Mouse (Mus musculus): ENCODE measurements at regions not wholly inside any gene's neighbourhood (a gene's known extent, or its start where the extent isn't known, plus 50 kb on each side); places are given as distances from the start of the nearest gene placed in this dataset.

DNA sequence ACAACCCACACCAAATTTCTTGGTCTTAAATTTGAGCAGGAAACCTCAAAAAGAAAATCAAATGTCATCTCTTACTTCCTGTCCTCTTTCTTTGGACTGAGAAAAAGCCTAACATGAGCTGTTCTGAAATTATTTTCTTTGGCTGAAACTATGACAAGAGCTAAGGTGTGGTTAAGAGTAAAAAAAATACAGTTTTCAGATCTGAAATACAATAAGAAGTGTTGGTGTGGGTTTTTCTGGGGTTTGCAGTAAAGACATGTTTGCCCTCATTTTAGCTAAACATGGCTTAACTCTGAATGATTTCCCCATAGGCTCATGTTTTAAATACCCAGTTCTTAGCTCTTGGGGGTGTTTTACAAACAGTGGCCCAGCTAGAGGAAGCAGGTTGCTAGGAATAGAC is 451.8 kb upstream of the Klf4 start:
- no peak overlapping the region for H3K9ac ChIP-seq (replicated peaks)
- no peak for ATAC-seq (ENCODE audit: insufficient number of reproducible peaks, insufficient read depth, low FRiP score, low TSS enrichment, low read depth)
- no peak overlapping the region for H3K4me3 ChIP-seq (replicated peaks)
- H3K27ac ChIP-seq, result no peak overlapping the region
- H3K9me3 ChIP-seq, result no peaks in the 10 kb centered on the region
- no peak overlapping the region for H3K4me2 ChIP-seq
- H3K27me3 ChIP-seq, result no peaks in the 10 kb centered on the region
- no peaks in the 10 kb centered on the region for H3K36me3 ChIP-seq
- H3K4me1 ChIP-seq (replicated peaks), result no peaks in the 10 kb centered on the region

DNA sequence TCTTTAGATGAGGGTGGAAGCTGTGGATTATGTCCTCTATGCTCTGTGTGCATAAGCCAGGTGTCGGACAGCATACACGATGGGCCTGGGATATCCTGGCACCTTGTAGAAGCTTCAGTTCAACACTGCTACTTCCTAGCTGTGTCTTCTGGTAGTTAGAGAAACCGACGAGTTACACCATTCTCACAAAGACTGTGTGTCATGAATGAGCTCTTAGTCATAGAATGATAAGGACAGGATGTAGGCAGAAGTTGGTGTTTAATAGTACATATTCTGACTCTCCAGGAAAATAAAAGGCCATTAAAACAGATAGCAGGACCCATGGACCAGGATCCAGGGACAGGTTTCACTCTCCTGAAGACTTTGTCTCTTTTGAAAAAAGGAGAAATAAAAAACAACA is 446.3 kb upstream of the Klf4 start:
- no peak overlapping the region for H3K4me2 ChIP-seq
- H3K9ac ChIP-seq (replicated peaks), result no peak overlapping the region
- no peaks in the 10 kb centered on the region for H3K9me3 ChIP-seq
- H3K4me3 ChIP-seq (replicated peaks), result no peak overlapping the region
- H3K4me1 ChIP-seq (replicated peaks), result no peaks in the 10 kb centered on the region
- H3K36me3 ChIP-seq, result no peaks in the 10 kb centered on the region
- no peaks in the 10 kb centered on the region for H3K27me3 ChIP-seq
- H3K27ac ChIP-seq, result no peak overlapping the region
- ATAC-seq (ENCODE audit: insufficient number of reproducible peaks, insufficient read depth, low FRiP score, low TSS enrichment, low read depth), result no peak
- 93% methylated on average over 4 of the region's 4 CpGs for WGBS

DNA sequence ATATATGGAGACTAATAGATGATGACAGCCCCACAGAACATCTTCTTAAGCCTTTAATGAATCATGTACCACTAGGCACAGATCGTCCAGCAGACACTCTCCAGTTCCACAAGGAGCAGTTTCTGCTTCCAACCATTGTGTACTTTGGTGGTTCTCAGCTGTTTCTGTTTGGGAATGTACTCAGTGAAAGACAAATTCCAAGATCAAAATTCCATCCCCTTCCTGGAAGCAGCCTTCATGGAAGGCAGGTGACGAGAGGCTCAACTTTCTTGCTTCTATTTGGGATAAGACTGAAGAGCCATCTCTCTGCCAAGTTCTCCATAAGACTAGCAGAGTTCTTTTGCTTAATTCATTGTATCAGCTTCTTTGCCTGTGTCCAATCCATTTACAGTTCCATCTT is 444.0 kb upstream of the Klf4 start:
- no peak for ATAC-seq (ENCODE audit: insufficient number of reproducible peaks, insufficient read depth, low FRiP score, low TSS enrichment, low read depth)

DNA sequence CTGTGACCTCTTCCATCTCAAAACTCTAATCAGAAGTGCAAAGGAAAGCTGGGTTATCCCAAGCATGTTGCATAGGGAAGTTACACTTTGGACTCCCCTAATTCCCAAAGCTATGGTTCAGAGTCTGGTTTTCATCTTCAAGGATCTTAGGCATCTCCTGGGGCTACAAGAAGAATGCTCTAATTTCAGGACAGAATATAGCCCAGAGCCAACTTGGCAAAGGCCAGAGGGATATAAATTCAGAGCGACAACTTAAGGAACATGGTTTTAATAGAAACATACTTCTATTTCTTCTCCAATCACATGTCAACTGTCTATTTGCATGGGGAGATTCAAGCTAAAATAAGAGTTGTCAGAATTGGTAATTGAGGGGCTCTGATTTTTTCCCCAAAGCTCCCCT is 441.4 kb upstream of the Klf4 start:
- 89% methylated on average over 1 of the region's 1 CpGs for WGBS
- no peak overlapping the region for H3K4me3 ChIP-seq (replicated peaks)

More for the DNA sequence above, 444.0 kb upstream of the Klf4 start:
- H3K4me3 ChIP-seq (replicated peaks), result no peak overlapping the region
- WGBS, result 80% methylated on average over 2 of the region's 2 CpGs
- H3K4me2 ChIP-seq, result no peak overlapping the region
- H3K27ac ChIP-seq, result no peak overlapping the region
- no peaks in the 10 kb centered on the region for H3K36me3 ChIP-seq
- H3K9me3 ChIP-seq, result no peaks in the 10 kb centered on the region
- no peaks in the 10 kb centered on the region for H3K27me3 ChIP-seq
- H3K4me1 ChIP-seq (replicated peaks), result no peaks in the 10 kb centered on the region
- no peak overlapping the region for H3K9ac ChIP-seq (replicated peaks)

DNA sequence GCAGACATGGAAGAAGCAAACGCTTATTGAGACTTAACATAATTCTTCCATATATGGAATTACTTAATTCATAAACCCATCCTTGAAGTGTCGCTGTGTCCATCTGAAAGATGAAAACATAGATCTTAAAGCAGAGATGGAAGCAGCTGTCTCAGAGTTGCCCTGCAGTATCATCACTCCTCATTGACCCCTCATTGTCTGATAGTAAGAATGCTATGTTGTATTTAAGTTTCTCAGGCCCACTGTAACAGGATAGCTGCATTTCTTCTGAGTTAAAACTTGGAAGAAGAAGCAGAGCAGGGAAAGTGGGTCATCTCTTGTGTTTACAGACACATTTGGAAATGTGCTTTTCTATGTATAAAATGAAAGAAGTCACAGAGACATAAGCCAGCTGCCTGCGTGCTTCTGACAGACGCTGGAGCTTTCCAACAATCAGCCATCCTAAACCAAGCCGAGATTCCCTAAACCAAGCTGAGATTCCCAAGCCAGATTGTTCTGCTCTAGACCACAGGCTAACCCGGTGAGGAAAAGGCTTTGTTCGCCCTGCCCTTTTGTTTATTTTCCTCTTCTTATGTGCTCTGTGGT is 440.1 kb upstream of the Klf4 start:
- ATAC-seq (ENCODE audit: insufficient number of reproducible peaks, insufficient read depth, low FRiP score, low TSS enrichment, low read depth), result no peak
- Histone ChIP-seq H3K4me3 (replicated peaks) (no peak overlapping the region), H3K4me2 (no peak overlapping the region), H3K9ac (replicated peaks) (no peak overlapping the region), H3K27ac (no peak overlapping the region), H3K27me3 (no peaks in the 10 kb centered on the region), H3K4me1 (replicated peaks) (no peaks in the 10 kb centered on the region), H3K36me3 (no peaks in the 10 kb centered on the region), H3K9me3 (no peaks in the 10 kb centered on the region)
- WGBS, result 91% methylated on average over 7 of the region's 7 CpGs

More for the DNA sequence above, 441.4 kb upstream of the Klf4 start:
- H3K4me1 ChIP-seq (replicated peaks), result no peaks in the 10 kb centered on the region
- H3K9me3 ChIP-seq, result no peaks in the 10 kb centered on the region
- no peak overlapping the region for H3K4me2 ChIP-seq
- H3K27ac ChIP-seq, result no peak overlapping the region
- no peak for ATAC-seq (ENCODE audit: insufficient number of reproducible peaks, insufficient read depth, low FRiP score, low TSS enrichment, low read depth)
- H3K36me3 ChIP-seq, result no peaks in the 10 kb centered on the region
- H3K27me3 ChIP-seq, result no peaks in the 10 kb centered on the region
- no peak overlapping the region for H3K9ac ChIP-seq (replicated peaks)

DNA sequence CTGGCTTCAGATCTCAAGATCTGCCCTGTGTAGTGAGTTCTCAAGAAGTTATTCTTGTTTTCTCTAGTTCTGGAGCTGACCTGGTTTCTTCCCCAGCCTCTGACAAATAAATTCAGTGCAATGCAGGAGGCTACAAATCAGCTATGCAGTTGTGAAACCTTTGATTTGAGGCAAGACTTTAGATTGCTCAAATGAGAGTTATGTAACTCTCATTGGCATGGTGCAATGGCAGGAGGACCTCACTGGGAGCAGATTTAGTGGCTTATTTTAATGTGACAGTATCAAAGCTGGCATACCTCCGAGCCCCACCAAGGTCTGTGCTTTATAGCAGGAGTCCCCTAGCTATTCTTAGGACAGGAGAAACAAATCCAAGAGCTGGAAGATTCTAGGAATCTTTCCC is 427.8 kb upstream of the Klf4 start:
- Histone ChIP-seq H3K4me2 (no peak overlapping the region), H3K36me3 (no peaks in the 10 kb centered on the region), H3K4me3 (replicated peaks) (no peak overlapping the region), H3K4me1 (replicated peaks) (no peaks in the 10 kb centered on the region), H3K27ac (no peak overlapping the region), H3K27me3 (no peaks in the 10 kb centered on the region), H3K9me3 (no peaks in the 10 kb centered on the region), H3K9ac (replicated peaks) (no peak overlapping the region)
- 71% methylated on average over 1 of the region's 1 CpGs for WGBS
- ATAC-seq (ENCODE audit: insufficient number of reproducible peaks, insufficient read depth, low FRiP score, low TSS enrichment, low read depth), result no peak

DNA sequence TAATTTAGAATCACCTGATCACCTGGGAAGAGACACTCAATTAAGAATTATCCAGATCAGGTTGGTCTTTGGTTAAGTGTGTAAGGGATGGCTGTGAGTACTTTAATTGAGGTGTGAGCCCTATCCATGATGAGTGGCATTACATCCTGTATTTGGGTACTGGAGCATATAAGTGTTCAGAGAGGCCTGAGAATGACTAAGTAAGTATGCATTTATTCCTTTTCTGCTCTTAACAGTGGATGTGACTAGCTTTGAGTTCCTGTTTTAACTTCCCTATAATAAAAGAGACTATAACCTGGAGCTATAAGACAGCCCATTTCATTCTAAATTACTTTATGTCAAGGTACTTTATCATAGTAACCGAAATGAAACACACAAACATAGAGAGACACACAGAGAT is 421.4 kb upstream of the Klf4 start:
- no peak overlapping the region for H3K4me3 ChIP-seq (replicated peaks)
- H3K9me3 ChIP-seq, result no peaks in the 10 kb centered on the region
- no peaks in the 10 kb centered on the region for H3K4me1 ChIP-seq (replicated peaks)
- WGBS, result 80% methylated on average over 1 of the region's 1 CpGs
- no peak overlapping the region for H3K9ac ChIP-seq (replicated peaks)
- no peak for ATAC-seq (ENCODE audit: insufficient number of reproducible peaks, insufficient read depth, low FRiP score, low TSS enrichment, low read depth)
- H3K27ac ChIP-seq, result no peak overlapping the region
- no peak overlapping the region for H3K4me2 ChIP-seq
- H3K36me3 ChIP-seq, result no peaks in the 10 kb centered on the region
- H3K27me3 ChIP-seq, result no peaks in the 10 kb centered on the region

DNA sequence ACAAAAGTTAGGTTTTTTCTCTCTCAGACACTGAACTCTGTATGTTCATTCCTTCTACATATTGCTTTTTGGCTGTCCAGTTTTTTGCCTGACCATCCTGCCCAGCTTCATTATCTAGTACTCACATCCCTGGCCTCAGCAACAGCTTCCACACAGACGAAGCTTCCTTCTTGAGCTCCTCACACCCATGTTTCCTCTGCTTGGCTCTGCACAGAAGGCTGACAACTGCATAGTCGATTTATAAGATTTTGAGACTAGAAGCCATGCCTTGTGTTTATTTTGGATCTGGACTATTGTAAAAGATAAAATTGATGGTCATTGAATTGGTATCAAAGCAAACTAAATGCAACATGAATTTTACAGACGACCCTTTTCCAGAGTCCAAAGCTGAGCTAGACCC is 420.0 kb upstream of the Klf4 start:
- H3K9ac ChIP-seq (replicated peaks), result no peak overlapping the region
- no peaks in the 10 kb centered on the region for H3K4me1 ChIP-seq (replicated peaks)
- no peak overlapping the region for H3K4me3 ChIP-seq (replicated peaks)
- whole genome bisulfite sequencing, result 75% methylated on average over 3 of the region's 3 CpGs
- H3K36me3 ChIP-seq, result no peaks in the 10 kb centered on the region
- H3K9me3 ChIP-seq, result no peaks in the 10 kb centered on the region
- no peaks in the 10 kb centered on the region for H3K27me3 ChIP-seq
- no peak overlapping the region for H3K4me2 ChIP-seq
- no peak for ATAC-seq (ENCODE audit: insufficient number of reproducible peaks, insufficient read depth, low FRiP score, low TSS enrichment, low read depth)
- no peak overlapping the region for H3K27ac ChIP-seq

DNA sequence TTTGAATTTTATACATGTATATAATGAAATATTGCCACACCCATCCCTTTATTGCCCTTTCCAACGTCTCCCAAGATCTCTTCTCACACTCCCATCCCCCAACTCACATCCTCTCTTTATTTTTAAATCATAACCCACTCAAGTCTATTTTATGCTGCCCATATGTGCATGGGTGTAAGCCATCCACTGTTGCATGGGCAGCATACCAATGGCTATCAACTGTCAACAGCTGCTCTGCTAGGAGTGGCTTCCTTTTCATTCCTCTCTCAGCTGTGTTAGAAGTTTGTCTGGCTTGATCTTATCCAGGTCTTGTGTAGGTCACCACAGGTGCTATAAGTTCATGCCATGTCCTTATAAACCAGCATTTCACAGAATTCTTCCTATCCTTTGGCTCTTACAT is 409.2 kb upstream of the Klf4 start:
- WGBS, result 68% methylated on average over 1 of the region's 1 CpGs
- H3K4me2 ChIP-seq, result no peak overlapping the region
- no peak overlapping the region for H3K9ac ChIP-seq (replicated peaks)
- H3K36me3 ChIP-seq, result no peaks in the 10 kb centered on the region
- H3K27ac ChIP-seq, result no peak overlapping the region
- H3K27me3 ChIP-seq, result no peaks in the 10 kb centered on the region
- no peak for ATAC-seq (ENCODE audit: insufficient number of reproducible peaks, insufficient read depth, low FRiP score, low TSS enrichment, low read depth)
- H3K4me3 ChIP-seq (replicated peaks), result no peak overlapping the region
- H3K4me1 ChIP-seq (replicated peaks), result no peaks in the 10 kb centered on the region
- H3K9me3 ChIP-seq, result no peaks in the 10 kb centered on the region

DNA sequence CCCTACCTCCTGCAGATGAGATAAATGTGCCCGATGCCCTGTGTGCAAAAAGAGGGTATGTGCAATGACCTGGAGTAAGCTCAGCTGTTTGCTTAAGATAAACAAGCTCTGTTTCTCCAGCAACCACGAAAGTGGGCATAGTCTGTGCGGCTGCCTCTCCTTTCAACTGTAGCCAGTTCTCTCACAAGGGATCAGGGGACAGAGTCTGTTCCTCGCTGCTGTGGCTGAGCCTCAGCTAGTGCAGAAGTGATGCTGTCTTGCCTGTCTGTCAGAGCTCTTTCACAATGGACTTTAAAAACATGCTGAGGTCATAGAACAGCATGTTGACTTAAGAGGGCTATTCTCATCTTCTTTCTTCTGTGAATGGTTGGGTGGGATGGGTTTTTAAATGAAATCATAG is 406.1 kb upstream of the Klf4 start:
- no peak overlapping the region for H3K9ac ChIP-seq (replicated peaks)
- H3K27ac ChIP-seq, result no peak overlapping the region
- H3K36me3 ChIP-seq, result no peaks in the 10 kb centered on the region
- 84% methylated on average over 4 of the region's 4 CpGs for WGBS
- no peaks in the 10 kb centered on the region for H3K4me1 ChIP-seq (replicated peaks)
- no peaks in the 10 kb centered on the region for H3K27me3 ChIP-seq
- H3K4me2 ChIP-seq, result no peak overlapping the region
- ATAC-seq (ENCODE audit: insufficient number of reproducible peaks, insufficient read depth, low FRiP score, low TSS enrichment, low read depth), result no peak
- no peak overlapping the region for H3K4me3 ChIP-seq (replicated peaks)
- no peaks in the 10 kb centered on the region for H3K9me3 ChIP-seq

DNA sequence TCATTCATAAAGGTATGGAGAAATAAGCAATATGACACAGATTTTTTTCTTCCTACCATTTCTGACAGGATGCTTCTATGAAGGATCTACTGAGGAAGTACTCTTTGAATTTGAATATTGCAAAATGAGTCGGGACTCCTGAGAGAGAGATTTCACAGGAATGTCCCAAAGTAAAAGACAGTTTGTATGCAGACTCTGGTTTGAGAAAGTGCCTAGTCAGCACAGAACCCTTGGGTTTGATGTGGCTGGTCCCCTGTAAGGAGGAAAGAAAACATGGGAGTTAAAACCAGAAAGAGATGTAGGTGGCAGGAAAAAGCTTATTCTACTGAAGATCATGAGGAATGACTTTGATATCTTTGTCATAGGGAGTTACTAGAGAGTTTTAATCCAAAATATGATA is 405.6 kb upstream of the Klf4 start:
- no peak for ATAC-seq (ENCODE audit: insufficient number of reproducible peaks, insufficient read depth, low FRiP score, low TSS enrichment, low read depth)
- H3K4me2 ChIP-seq, result no peak overlapping the region
- no peaks in the 10 kb centered on the region for H3K27me3 ChIP-seq
- no peaks in the 10 kb centered on the region for H3K4me1 ChIP-seq (replicated peaks)
- H3K9me3 ChIP-seq, result no peaks in the 10 kb centered on the region
- H3K36me3 ChIP-seq, result no peaks in the 10 kb centered on the region
- H3K27ac ChIP-seq, result no peak overlapping the region
- 71% methylated on average over 1 of the region's 1 CpGs for WGBS
- H3K4me3 ChIP-seq (replicated peaks), result no peak overlapping the region
- H3K9ac ChIP-seq (replicated peaks), result no peak overlapping the region

DNA sequence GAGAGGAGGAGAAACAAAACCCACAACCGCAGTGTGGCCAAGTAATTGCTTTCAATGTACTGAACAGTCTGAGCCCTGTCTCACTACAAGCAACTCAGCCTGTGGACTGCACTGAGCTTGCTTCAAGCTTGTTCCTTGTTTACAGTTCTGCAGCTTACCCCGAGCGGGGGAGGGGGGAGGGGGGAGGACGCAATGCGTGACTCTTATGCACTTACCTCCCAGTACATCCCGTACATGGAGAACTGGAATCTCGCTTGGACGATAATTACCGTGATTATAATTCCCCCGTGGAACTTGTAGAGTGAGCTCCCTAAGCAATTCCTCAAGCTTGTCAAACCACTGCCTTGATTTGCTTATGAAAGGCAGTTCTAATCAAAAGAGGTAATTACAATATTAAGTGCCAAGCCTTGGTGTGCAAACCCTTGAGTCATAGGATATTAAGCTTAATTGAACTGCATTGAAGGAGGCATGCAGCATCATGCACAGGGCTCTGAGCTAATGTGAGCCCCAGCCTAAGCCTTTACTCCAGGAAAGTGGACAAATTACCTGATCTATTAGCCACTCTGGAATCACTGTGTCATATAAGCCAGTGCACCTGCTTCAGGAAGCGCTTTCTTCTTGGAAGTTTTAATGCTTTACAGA is 397.0 kb upstream of the Klf4 start:
- peaks cover 11% of the 10 kb centered on the region; the same call in 1 of the 2 replicates for H3K4me1 ChIP-seq (replicated peaks)
- no peaks in the 10 kb centered on the region for H3K36me3 ChIP-seq
- no peak overlapping the region for H3K4me3 ChIP-seq (replicated peaks)
- peak; percentile 56 for ATAC-seq (ENCODE audit: insufficient number of reproducible peaks, insufficient read depth, low FRiP score, low TSS enrichment, low read depth)
- H3K9ac ChIP-seq (replicated peaks), result no peak overlapping the region
- peak overlapping the region; percentile 17; the same call in 1 of the 2 replicates for H3K27ac ChIP-seq
- H3K27me3 ChIP-seq, result no peaks in the 10 kb centered on the region
- WGBS, result 57% methylated on average over 11 of the region's 11 CpGs
- no peak overlapping the region for H3K4me2 ChIP-seq
- H3K9me3 ChIP-seq, result no peaks in the 10 kb centered on the region

Measured in limb, embryonic 12.5 days (tissue).